Mouse (Mus musculus) stomach, postnatal 0 days (tissue): ENCODE measurements around the gene Trp53inp2. TPM values are rescaled to one million over a fixed set of nuclear protein-coding genes. Genes with fewer than 3 reads are reported as not detected.

Source experiments
- ATAC-seq: fragments of 200-750 bp; cut with Nextera tagmentation; 2 replicates; pipeline ENCODE4 v1.8.0; 2017; ENCODE audit not compliant: low FRiP score, low TSS enrichment
- DNase-seq: peaks from one replicate; pipeline ENCODE4 v3.0.0-alpha.2; 2016; ENCODE audit warnings: low spot score
- H3K27ac ChIP-seq: fragments of 300-500 bp; sonication (generic); replicated peaks from 2 replicates; pipeline ENCODE4 v1.5.1; 2014; ENCODE audit warnings: mild to moderate bottlenecking, control low read depth
- H3K27me3 ChIP-seq: fragments of 300-500 bp; sonication (generic); 2 replicates; pipeline ENCODE4 v1.6.1; 2014; ENCODE audit warnings: low read length; ENCODE audit not compliant: control insufficient read depth, insufficient read depth
- H3K36me3 ChIP-seq: fragments of 300-500 bp; sonication (generic); 2 replicates; pipeline ENCODE4 v1.6.1; 2014; ENCODE audit warnings: low read length, mixed read lengths; ENCODE audit not compliant: control insufficient read depth, insufficient read depth
- H3K4me1 ChIP-seq: fragments of 300-500 bp; sonication (generic); replicated peaks from 2 replicates; pipeline ENCODE4 v1.6.1; 2014; ENCODE audit warnings: antibody characterized with exemption; ENCODE audit not compliant: control insufficient read depth, insufficient read depth
- H3K4me2 ChIP-seq: fragments of 300-500 bp; sonication (generic); replicated peaks from 2 replicates; pipeline ENCODE4 v1.6.1; 2014; ENCODE audit warnings: low read depth, mild to moderate bottlenecking, control low read depth, moderate library complexity
- H3K4me3 ChIP-seq: fragments of 300-500 bp; sonication (generic); 2 replicates; pipeline ENCODE4 v1.5.1; 2014; ENCODE audit warnings: low read depth, low read length, control low read depth
- H3K9ac ChIP-seq: fragments of 300-500 bp; sonication (generic); 2 replicates; pipeline ENCODE4 v1.6.1; 2014; ENCODE audit warnings: mild to moderate bottlenecking, low read length, control low read depth, mixed read lengths
- H3K9me3 ChIP-seq: fragments of 300-500 bp; sonication (generic); 2 replicates; pipeline ENCODE4 v1.6.1; 2016; ENCODE audit warnings: low read length; ENCODE audit not compliant: control insufficient read depth
- CTCF ChIP-seq: IDR thresholded peaks from 2 replicates; pipeline ENCODE4 v1.5.1; 2016; ENCODE audit warnings: antibody characterized with exemption, low read depth, mild to moderate bottlenecking, moderate library complexity
- EP300 ChIP-seq: optimal IDR thresholded peaks from 2 replicates; pipeline ENCODE3; 2016; ENCODE audit warnings: antibody characterized with exemption
- WGBS: fragments of 180-500 bp; shearing (Covaris S2); extraction: QIAGEN DNeasy Blood & Tissue Kit; methylation state at CpG from one replicate; pipeline ENCODE4 v1.1.7; 2014; 5-methylcytosine and 5-hydroxymethylcytosine counted together
- polyA plus RNA-seq: library from polyadenylated mRNA; unstranded; fragments of >200 nt; fragmentation: Nextera tagmentation; extraction: Ambion mirVana; gene quantifications from 2 replicates; pipeline ENCODE4 v1.2.1, GENCODE M21; 2015

The Trp53inp2 gene
- polyA plus RNA-seq, 1 experiment from 2014 or later: 29.4 TPM

GRCm38 (mm10) chr2:155346670-155347069, 34.2 kb upstream of the Trp53inp2 start:
- TF ChIP-seq CTCF: no peak
- no peak for TF ChIP-seq EP300
- ATAC-seq (no peak), DNase-seq (no peak)
- Histone ChIP-seq H3K36me3 (peaks cover 2% of the 10 kb centered on the region; the same call in 1 of the 2 replicates), H3K27ac (no peak overlapping the region), H3K4me3 (no peak overlapping the region), H3K9me3 (no peaks in the 10 kb centered on the region), H3K4me1 (no peaks in the 10 kb centered on the region), H3K4me2 (no peak overlapping the region), H3K9ac (no peak overlapping the region), H3K27me3 (no peaks in the 10 kb centered on the region)
- 68% methylated on average over 1 of the region's 1 CpGs for WGBS

GRCm38 (mm10) chr2:155354402-155354801, 26.5 kb upstream of the Trp53inp2 start:
- Histone ChIP-seq H3K4me1 (no peaks in the 10 kb centered on the region), H3K9ac (no peak overlapping the region), H3K36me3 (no peaks in the 10 kb centered on the region), H3K4me2 (no peak overlapping the region), H3K9me3 (no peaks in the 10 kb centered on the region), H3K27me3 (no peaks in the 10 kb centered on the region), H3K4me3 (no peak overlapping the region), H3K27ac (no peak overlapping the region)
- WGBS: 86% methylated on average over 3 of the region's 3 CpGs
- DNase-seq: no peak
- ATAC-seq: no peak
- TF ChIP-seq CTCF (peak; percentile 46), EP300 (no peak)

GRCm38 (mm10) chr2:155356971-155357591, 23.8 kb upstream of the Trp53inp2 start, which contains the start of gene Pigu:
Gene Pigu (minus strand): TSS chr2:155357430.
- TF ChIP-seq EP300 (no peak), CTCF (no peak)
- ATAC-seq (peak; percentile 99), DNase-seq (peak; percentile 95)
- Histone ChIP-seq H3K27ac (peak within 1 kb of the TSS; percentile 78), H3K4me3 (peak within 1 kb of the TSS; percentile 78), H3K27me3 (no peaks in the 10 kb centered on the region), H3K4me1 (no peaks in the 10 kb centered on the region), H3K4me2 (peak within 1 kb of the TSS; percentile 72), H3K36me3 (no peaks in the 10 kb centered on the region), H3K9me3 (no peaks in the 10 kb centered on the region), H3K9ac (peak within 1 kb of the TSS; percentile 76)
- under 1% methylated on average over 38 of the region's 38 CpGs for WGBS

- H3K4me2 ChIP-seq: peak overlapping the region; percentile 50
- DNase-seq: peak; percentile 40
- H3K9me3 ChIP-seq: no peaks in the 10 kb centered on the region
- H3K36me3 ChIP-seq: no peaks in the 10 kb centered on the region
- H3K4me1 ChIP-seq: no peaks in the 10 kb centered on the region
- H3K27me3 ChIP-seq: no peaks in the 10 kb centered on the region
- WGBS: 18% methylated on average over 14 of the region's 14 CpGs
- H3K4me3 ChIP-seq: peak overlapping the region; percentile 78
- TF ChIP-seq EP300: no peak
- TF ChIP-seq CTCF: no peak
- ATAC-seq: peak; percentile 85
- H3K27ac ChIP-seq: peak overlapping the region; percentile 78
- peak overlapping the region; percentile 47; the same call in 1 of the 2 replicates for H3K9ac ChIP-seq
These were observed 23.0 kb upstream of the Trp53inp2 start for GRCm38 (mm10) chr2:155357686-155358399.

- Histone ChIP-seq H3K27ac (no peak overlapping the region), H3K9me3 (no peaks in the 10 kb centered on the region), H3K27me3 (no peaks in the 10 kb centered on the region), H3K4me1 (0 out of 2 replicates have a peak, but pooled peaks cover 2% of the 10 kb centered on the region), H3K9ac (no peak overlapping the region), H3K4me2 (no peak overlapping the region), H3K36me3 (no peaks in the 10 kb centered on the region), H3K4me3 (no peak overlapping the region)
- TF ChIP-seq CTCF (no peak), EP300 (no peak)
- no peak for ATAC-seq
- no peak for DNase-seq
- 78% methylated on average over 7 of the region's 7 CpGs for WGBS
These were observed 13.1 kb upstream of the Trp53inp2 start for GRCm38 (mm10) chr2:155367635-155368284.
